Mouse (Mus musculus): ENCODE results near the gene Ush2a. TPM values are rescaled to one million over a fixed set of nuclear protein-coding genes. Genes with fewer than 3 reads are reported as not detected.

Ush2a gene
- polyA plus RNA-seq, 1 experiment, result not detected

- no peaks in the 10 kb centered on the region for H3K27me3 ChIP-seq (replicated peaks; ENCODE audit: control insufficient read depth, insufficient read depth, low read length)
- H3K4me3 ChIP-seq (ENCODE audit: insufficient read depth, low read depth, low read length), result no peak overlapping the region
- no peaks in the 10 kb centered on the region for H3K4me1 ChIP-seq (ENCODE audit: control insufficient read depth, insufficient read depth, low read length)
- TF ChIP-seq POLR2A (IDR thresholded peaks at IDR 0.05; ENCODE audit: low read depth, low read length), result no peak
- no peak for TF ChIP-seq CTCF (conservative IDR thresholded peaks at IDR 0.05; ENCODE audit: insufficient read depth, insufficient read length, low read depth, low read length)
- DNase-seq, result no peak
- H3K36me3 ChIP-seq (ENCODE audit: control insufficient read depth, insufficient read depth, low read length), result no peaks in the 10 kb centered on the region
- no peak overlapping the region for H3K27ac ChIP-seq (ENCODE audit: insufficient read depth, low read depth, low read length)
Measured at GRCm38 (mm10) chr1:188464653-188465052, 202.8 kb downstream of the Ush2a start.

GRCm38 (mm10) chr1:188468371-188468783 is 206.6 kb downstream of the Ush2a start:
- no peak for DNase-seq
- TF ChIP-seq POLR2A (IDR thresholded peaks at IDR 0.05; ENCODE audit: low read depth, low read length), result no peak
- no peak for TF ChIP-seq CTCF (conservative IDR thresholded peaks at IDR 0.05; ENCODE audit: insufficient read depth, insufficient read length, low read depth, low read length)
- WGBS, result 55% methylated on average over 10 of the region's 10 CpGs
- no peaks in the 10 kb centered on the region for H3K4me1 ChIP-seq (ENCODE audit: control insufficient read depth, insufficient read depth, low read length)
- no peak overlapping the region for H3K27ac ChIP-seq (ENCODE audit: insufficient read depth, low read depth, low read length)
- H3K27me3 ChIP-seq (replicated peaks; ENCODE audit: control insufficient read depth, insufficient read depth, low read length), result no peaks in the 10 kb centered on the region
- H3K36me3 ChIP-seq (ENCODE audit: control insufficient read depth, insufficient read depth, low read length), result no peaks in the 10 kb centered on the region
- no peak overlapping the region for H3K4me3 ChIP-seq (ENCODE audit: insufficient read depth, low read depth, low read length)

GRCm38 (mm10) chr1:188504958-188505357 is 243.1 kb downstream of the Ush2a start:
- 92% methylated on average over 5 of the region's 5 CpGs for WGBS
- H3K27ac ChIP-seq (ENCODE audit: insufficient read depth, low read depth, low read length), result no peak overlapping the region
- no peak for DNase-seq
- H3K27me3 ChIP-seq (replicated peaks; ENCODE audit: control insufficient read depth, insufficient read depth, low read length), result no peaks in the 10 kb centered on the region; the same call in 1 of the 2 replicates
- no peaks in the 10 kb centered on the region for H3K36me3 ChIP-seq (ENCODE audit: control insufficient read depth, insufficient read depth, low read length)
- no peak for TF ChIP-seq CTCF (conservative IDR thresholded peaks at IDR 0.05; ENCODE audit: insufficient read depth, insufficient read length, low read depth, low read length)
- no peak for TF ChIP-seq POLR2A (IDR thresholded peaks at IDR 0.05; ENCODE audit: low read depth, low read length)
- H3K4me3 ChIP-seq (ENCODE audit: insufficient read depth, low read depth, low read length), result no peak overlapping the region
- no peaks in the 10 kb centered on the region for H3K4me1 ChIP-seq (ENCODE audit: control insufficient read depth, insufficient read depth, low read length)

- no peak for DNase-seq
- no peaks in the 10 kb centered on the region for H3K36me3 ChIP-seq (ENCODE audit: control insufficient read depth, insufficient read depth, low read length)
Measured at GRCm38 (mm10) chr1:188518792-188519191, 257.0 kb downstream of the Ush2a start.

GRCm38 (mm10) chr1:188527451-188527850 is 265.6 kb downstream of the Ush2a start:
- Histone ChIP-seq H3K4me1 (ENCODE audit: control insufficient read depth, insufficient read depth, low read length) (no peaks in the 10 kb centered on the region), H3K27me3 (replicated peaks; ENCODE audit: control insufficient read depth, insufficient read depth, low read length) (no peaks in the 10 kb centered on the region), H3K36me3 (ENCODE audit: control insufficient read depth, insufficient read depth, low read length) (no peaks in the 10 kb centered on the region), H3K27ac (ENCODE audit: insufficient read depth, low read depth, low read length) (no peak overlapping the region), H3K4me3 (ENCODE audit: insufficient read depth, low read depth, low read length) (no peak overlapping the region)
- no peak for DNase-seq
- no peak for TF ChIP-seq CTCF (conservative IDR thresholded peaks at IDR 0.05; ENCODE audit: insufficient read depth, insufficient read length, low read depth, low read length)
- no peak for TF ChIP-seq POLR2A (IDR thresholded peaks at IDR 0.05; ENCODE audit: low read depth, low read length)
- WGBS, result 68% methylated on average over 3 of the region's 3 CpGs

More at GRCm38 (mm10) chr1:188518792-188519191, 257.0 kb downstream of the Ush2a start:
- H3K27ac ChIP-seq (ENCODE audit: insufficient read depth, low read depth, low read length), result no peak overlapping the region
- no peak overlapping the region for H3K4me3 ChIP-seq (ENCODE audit: insufficient read depth, low read depth, low read length)
- WGBS, result 28% methylated on average over 8 of the region's 8 CpGs
- no peaks in the 10 kb centered on the region for H3K27me3 ChIP-seq (replicated peaks; ENCODE audit: control insufficient read depth, insufficient read depth, low read length)
- TF ChIP-seq POLR2A (IDR thresholded peaks at IDR 0.05; ENCODE audit: low read depth, low read length) (no peak), CTCF (conservative IDR thresholded peaks at IDR 0.05; ENCODE audit: insufficient read depth, insufficient read length, low read depth, low read length) (no peak)
- no peaks in the 10 kb centered on the region for H3K4me1 ChIP-seq (ENCODE audit: control insufficient read depth, insufficient read depth, low read length)

- Histone ChIP-seq H3K36me3 (ENCODE audit: control insufficient read depth, insufficient read depth, low read length) (no peaks in the 10 kb centered on the region), H3K27ac (ENCODE audit: insufficient read depth, low read depth, low read length) (no peak overlapping the region), H3K27me3 (replicated peaks; ENCODE audit: control insufficient read depth, insufficient read depth, low read length) (no peaks in the 10 kb centered on the region), H3K4me1 (ENCODE audit: control insufficient read depth, insufficient read depth, low read length) (no peaks in the 10 kb centered on the region), H3K4me3 (ENCODE audit: insufficient read depth, low read depth, low read length) (no peak overlapping the region)
- no peak for TF ChIP-seq CTCF (conservative IDR thresholded peaks at IDR 0.05; ENCODE audit: insufficient read depth, insufficient read length, low read depth, low read length)
- no peak for TF ChIP-seq POLR2A (IDR thresholded peaks at IDR 0.05; ENCODE audit: low read depth, low read length)
- 87% methylated on average over 6 of the region's 6 CpGs for WGBS
- DNase-seq, result no peak
Measured at GRCm38 (mm10) chr1:188529606-188530131, 267.8 kb downstream of the Ush2a start.

GRCm38 (mm10) chr1:188537021-188537420 is 275.2 kb downstream of the Ush2a start:
- H3K27me3 ChIP-seq (replicated peaks; ENCODE audit: control insufficient read depth, insufficient read depth, low read length), result no peaks in the 10 kb centered on the region
- H3K4me3 ChIP-seq (ENCODE audit: insufficient read depth, low read depth, low read length), result no peak overlapping the region
- no peaks in the 10 kb centered on the region for H3K4me1 ChIP-seq (ENCODE audit: control insufficient read depth, insufficient read depth, low read length)
- WGBS, result 56% methylated on average over 1 of the region's 1 CpGs
- no peak for TF ChIP-seq POLR2A (IDR thresholded peaks at IDR 0.05; ENCODE audit: low read depth, low read length)
- TF ChIP-seq CTCF (conservative IDR thresholded peaks at IDR 0.05; ENCODE audit: insufficient read depth, insufficient read length, low read depth, low read length), result no peak
- DNase-seq, result no peak
- no peak overlapping the region for H3K27ac ChIP-seq (ENCODE audit: insufficient read depth, low read depth, low read length)
- no peaks in the 10 kb centered on the region for H3K36me3 ChIP-seq (ENCODE audit: control insufficient read depth, insufficient read depth, low read length)

All from kidney, adult 2 months (tissue).